Mouse (Mus musculus): ENCODE results near the gene Ppp1cc. TPM values are rescaled to one million over a fixed set of nuclear protein-coding genes. Genes with fewer than 3 reads are reported as not detected.
"Not testable (repeated sequence)": the region's sequence is repeated elsewhere in the genome, so short reads cannot be mapped to it uniquely, and the experiment has no call there.

The Ppp1cc gene
- total RNA-seq, 2 experiments from 2014 or later = 208 to 211 TPM

DNA sequence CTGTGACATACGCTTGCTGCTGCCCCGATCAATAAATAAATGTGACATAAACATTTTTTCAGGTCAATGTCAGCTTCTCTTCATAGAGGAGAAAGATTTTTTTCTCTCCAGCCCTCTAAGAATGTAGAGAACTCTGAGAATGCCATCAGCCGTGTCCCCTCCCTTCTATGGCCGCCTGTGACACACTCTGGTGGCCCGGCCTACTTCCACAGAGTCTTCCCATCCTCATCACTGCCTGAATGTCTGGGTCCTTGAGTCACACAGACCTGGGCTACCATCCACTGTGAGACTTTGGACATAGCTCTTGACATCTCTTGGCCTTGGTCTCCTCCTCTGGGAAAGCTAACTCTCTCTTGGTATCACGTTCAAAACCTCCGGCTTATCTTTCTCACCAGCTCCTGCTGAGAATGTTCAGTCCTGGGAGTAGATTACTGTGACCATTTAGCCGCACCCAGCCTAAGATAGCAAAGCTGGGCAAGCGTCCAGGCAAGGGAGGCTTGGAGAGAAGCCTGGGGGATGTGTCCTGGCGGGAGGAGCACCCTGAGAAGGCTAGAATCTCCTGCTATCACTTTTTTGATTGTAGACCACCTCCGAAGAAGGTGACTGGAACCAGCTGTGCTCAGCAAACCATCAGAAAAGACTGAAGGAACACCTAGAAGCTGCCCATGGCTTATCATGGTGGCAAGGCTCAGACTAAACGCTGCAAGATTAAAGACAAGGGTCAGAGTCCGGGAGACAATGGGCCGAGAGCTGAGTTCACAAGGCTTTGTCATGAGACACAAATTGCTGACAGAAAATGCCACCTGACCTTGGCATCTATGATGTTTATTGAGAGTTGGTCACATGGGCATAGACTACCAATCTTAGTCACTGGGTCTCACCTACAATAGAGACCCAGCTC, 21.3 kb upstream of the Ppp1cc start:
- no peak for DNase-seq (ENCODE audit: extremely low spot score in 1 of 2, low spot score in 1 of 2)

DNA sequence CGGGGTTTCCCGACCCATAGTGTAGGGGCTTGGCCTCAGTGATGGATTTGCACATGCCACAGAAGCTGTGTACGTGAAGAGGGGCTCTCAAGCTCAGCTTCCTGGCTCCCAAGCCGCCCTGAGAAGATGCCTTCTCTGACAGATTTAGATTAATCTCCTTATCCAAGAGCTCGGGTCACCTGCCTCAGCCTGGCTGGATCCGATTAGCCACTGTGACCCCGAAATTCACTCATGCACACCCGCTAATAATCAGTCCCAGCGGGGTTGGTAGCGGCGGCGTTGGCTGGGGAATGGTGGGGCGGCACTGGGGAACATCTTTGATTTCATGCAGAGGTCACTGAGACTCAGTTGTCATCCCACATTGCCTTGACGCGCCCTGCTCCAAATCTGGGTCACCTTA, 19.2 kb upstream of the Ppp1cc start:
- no peak for DNase-seq (ENCODE audit: extremely low spot score in 1 of 2, low spot score in 1 of 2)

DNA sequence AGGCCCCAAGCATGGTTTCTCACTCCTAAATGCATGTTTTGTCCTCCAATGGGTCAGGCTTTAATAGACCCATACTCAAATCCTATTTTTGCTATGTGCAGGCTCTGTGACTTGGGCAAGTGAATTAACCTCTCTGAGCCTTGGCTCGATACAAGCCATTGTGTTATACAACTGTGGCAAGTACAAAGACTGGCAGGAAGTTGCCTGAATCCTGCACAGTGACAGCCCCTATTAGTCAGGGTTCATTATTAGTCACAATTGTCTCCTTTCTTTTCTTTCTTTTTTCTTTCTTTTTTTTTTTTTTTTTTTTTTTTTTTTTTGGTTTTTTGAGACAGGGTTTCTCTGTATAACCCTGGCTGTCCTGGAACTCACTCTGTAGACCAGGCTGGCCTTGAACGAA, 18.3 kb upstream of the Ppp1cc start:
- not testable (repeated sequence) for DNase-seq (ENCODE audit: extremely low spot score in 1 of 2, low spot score in 1 of 2)

DNA sequence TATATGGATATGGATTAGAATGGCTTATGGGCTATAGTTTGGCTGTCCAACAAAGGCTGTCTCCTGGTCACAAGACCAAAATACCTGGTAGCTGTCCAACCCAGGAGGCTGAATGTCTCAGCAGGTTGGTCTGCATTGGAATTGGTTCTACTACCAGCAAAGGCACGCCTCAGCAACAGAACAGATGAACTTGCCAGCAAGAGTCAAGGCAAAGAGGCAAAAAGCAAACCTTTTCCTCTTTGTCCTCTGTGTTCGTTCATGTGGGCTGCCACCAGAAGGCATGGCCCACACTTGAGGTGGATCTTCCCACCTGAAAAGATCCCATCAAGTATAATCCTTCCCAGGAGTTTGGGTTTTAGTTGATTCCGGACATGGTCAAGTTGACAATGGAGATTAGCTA, 17.4 kb upstream of the Ppp1cc start, which contains the start of gene Ccdc63:
Gene Ccdc63 (minus strand): TSS at position 101 of the 400 bp plus-strand sequence.
- DNase-seq (ENCODE audit: extremely low spot score in 1 of 2, low spot score in 1 of 2) = no peak

DNA sequence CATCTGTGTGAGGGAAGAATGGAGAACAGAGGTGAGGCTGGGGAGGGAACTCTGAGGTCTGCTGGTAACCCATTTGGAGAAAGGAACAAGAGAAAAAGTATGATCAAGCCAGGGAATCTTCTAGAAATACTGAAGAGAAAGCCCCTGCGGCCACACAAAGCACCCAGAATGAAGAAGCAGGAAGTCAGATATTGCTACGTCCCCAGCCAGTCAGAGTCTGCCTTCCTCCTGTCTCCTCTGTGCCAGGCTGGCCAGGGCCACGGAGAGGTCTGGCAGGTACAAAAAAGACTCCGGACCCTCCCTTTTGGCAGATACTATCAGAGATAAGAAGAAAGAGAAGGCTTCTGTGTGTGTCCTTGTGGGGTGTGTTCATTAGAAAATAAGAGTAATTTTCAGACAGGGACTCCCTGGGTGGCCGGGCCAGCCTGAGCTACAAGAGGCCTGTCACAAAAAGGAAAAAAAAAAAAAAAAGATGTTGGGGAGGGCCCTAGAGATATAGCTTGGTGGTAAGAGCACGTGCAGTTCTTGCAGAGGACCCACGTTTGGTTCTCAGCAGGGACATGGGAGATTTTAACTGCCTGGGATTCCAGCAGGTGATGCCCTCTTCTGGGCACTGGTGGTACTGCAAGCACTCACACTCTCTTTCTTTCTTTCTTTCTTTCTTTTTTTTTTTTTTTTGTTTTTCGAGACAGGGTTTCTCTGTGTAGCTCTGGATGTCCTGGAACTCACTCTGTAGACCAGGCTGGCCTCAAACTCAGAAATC, 15.7 kb upstream of the Ppp1cc start:
- DNase-seq (ENCODE audit: extremely low spot score in 1 of 2, low spot score in 1 of 2) = peak in 1 of 2 experiments; percentile 43

DNA sequence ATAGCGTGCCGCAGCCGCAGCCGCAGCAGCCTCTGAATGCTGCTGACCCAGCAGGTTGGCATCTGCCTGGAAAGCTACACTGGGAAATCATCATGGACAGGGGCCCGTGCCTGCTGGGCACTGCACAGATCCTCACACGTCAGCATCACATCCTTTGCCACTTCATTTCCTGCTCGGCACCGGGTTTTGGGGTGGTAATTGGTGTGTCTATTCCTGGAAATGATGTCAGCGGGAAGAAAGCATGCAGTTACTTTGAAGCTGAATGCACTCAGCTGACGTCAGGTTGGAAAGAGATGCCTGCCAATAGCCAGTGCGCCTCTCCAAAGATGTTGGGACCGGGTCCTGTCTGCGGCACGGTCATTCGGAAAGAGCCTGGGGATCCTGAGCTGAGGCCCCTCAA, 14.5 kb upstream of the Ppp1cc start:
- no peak for DNase-seq (ENCODE audit: extremely low spot score in 1 of 2, low spot score in 1 of 2)

DNA sequence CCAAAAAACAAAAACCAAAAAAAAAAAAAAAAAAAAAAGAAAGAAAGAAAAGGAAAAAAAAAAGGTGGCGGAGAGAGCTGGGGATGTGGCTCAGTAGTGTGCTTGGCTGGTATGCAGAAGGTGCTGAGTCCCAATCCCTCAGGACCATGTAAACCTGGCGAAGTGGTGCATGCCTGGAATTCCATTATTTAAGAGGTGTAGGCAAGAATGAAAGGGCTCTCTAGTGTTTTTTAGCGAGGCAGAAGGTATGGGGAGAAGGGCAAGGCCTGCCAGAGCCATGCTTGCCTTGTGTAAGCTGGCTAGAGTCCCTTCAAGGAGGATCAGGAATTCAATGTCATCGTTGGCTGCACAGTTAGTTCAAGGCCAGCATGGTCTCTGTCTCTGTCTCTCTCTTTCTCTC, 13.3 kb upstream of the Ppp1cc start:
- DNase-seq (ENCODE audit: extremely low spot score in 1 of 2, low spot score in 1 of 2) = no peak

DNA sequence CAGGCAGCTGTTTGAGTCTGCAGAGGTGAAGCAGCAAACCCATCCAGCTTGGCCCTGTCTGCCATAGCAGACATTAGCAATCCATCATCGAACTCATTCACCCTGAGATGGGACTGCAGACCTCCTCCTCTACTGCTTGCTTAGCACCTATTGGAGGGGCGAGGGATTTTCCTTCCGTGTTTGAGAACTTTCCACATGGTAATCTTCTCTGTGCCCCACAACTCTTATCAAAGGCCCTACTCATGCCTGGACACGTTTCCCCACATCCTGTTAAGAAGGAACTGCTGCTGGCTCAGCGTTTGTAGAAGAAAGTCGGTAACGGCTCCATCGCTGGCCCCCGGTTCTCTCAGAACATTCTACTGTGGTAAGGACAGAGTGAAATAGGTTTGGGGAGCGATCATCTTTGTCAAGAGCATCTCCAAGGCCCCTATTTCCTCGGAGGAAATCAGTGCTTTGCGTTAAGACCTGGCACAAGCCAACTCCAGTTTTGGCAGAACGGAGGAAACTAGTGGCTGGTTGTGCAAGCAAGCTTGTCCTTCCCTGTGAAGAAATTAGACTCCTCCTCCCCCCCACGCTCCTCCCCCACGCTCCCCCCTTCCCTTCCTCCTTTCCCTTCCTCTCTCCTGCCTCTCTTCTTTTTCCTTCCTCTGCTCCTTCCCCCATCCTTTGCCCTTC, 12.6 kb upstream of the Ppp1cc start:
- no peak for DNase-seq (ENCODE audit: extremely low spot score in 1 of 2, low spot score in 1 of 2)

DNA sequence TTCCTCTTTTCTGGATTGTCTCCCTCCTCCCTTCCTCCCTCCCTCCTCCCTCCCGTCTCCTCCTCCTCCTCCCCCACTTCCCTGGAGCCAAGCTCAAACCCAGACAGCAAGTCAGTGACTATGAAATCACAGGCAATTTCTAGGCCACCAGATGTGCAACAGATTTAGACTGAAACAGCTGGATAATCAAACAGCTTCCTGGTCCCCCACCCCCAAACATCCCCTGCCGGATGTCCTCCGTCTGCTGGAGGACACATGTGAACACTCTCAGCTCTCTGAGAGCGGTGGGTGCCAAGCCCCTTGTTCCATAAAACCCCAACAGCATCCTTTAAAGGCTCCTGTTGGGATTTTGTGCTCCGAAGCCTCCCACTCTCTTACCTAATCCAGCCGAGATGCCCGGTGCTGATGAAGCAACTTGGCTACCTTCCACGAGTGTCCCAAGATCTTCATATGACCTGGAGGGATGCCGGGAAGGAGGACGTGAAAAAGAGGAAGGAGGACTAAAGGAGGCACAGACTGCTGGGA, 12.0 kb upstream of the Ppp1cc start:
- no peak for DNase-seq (ENCODE audit: extremely low spot score in 1 of 2, low spot score in 1 of 2)

DNA sequence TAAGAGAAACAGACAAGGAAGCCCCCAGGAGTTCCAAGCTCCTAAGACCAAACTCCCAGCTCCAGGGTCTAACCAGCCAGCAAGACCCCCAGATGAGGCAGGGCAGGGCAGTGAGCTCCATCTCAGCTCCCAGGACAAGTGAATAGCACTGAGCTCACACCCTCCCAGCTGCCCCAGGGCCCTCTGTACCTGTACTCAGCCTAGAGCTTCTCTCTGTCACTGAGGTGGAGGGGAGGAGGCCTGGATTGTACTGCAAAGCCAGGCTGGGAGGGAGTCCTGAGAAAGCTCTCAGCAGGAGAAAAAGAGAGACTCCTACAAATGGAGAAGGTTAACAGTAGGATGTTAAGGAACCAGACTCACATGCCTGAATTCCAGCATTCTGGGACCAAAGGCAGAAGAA, 11.5 kb upstream of the Ppp1cc start:
- no peak for DNase-seq (ENCODE audit: extremely low spot score in 1 of 2, low spot score in 1 of 2)

DNA sequence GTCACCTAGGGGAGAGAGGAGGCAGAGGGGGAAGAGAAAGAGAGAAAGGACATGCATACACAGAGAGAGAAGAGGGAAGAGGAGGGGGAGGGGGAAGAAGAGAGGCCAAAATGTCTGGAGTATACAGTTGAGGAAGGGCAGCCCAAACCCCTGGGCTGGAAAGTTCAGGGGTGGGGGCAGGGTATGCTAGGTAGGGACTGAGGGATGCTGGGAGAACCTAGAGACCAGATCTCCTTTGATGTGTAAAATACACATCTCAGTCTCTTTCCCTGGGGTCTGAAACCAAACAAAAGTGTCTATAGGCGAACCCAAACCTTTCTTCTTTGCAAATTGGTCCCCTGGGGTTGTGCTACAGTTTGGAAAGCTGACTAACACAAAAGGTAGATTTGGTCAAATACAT, 10.0 kb upstream of the Ppp1cc start:
- DNase-seq (ENCODE audit: extremely low spot score in 1 of 2, low spot score in 1 of 2) = no peak

DNA sequence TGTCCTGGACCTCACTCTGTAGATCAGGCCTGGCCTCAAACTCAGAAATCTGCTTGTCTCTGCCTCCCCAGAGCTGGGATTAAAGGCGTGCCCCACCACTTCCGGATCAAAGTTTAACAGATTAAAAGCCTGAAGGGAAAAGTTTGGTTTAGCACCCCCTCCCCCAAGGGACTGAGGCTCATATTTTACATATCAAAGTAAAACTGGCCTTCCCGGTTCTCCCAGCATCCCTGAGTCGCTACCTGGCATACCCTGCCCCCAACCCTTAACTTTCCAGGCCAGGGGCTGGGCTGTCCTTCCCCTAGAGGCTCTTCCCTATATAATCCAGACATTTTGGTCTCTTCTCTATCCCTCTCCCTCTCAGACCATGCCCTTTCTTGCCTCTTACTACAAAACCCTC, 8.8 kb upstream of the Ppp1cc start:
- DNase-seq (ENCODE audit: extremely low spot score in 1 of 2, low spot score in 1 of 2) = no peak

DNA sequence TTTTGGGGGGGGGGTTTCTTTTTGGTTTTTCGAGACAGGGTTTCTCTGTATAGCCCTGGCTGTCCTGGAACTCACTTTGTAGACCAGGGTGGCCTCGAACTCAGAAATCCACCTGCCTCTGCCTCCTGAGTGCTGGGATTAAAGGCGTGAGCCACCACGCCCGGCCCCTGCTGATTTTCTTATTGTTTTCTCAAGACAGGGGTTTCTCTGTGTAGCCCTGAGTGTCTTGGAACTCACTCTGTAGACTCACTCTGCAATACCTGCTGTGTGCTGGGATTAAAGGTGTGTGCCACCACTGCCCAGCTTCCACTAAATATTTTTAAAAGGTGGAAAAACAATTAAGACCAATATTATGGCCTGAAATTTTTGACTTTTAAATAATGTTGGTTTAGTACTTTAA, 5.6 kb upstream of the Ppp1cc start:
- DNase-seq (ENCODE audit: extremely low spot score in 1 of 2, low spot score in 1 of 2) = not testable (repeated sequence)

DNA sequence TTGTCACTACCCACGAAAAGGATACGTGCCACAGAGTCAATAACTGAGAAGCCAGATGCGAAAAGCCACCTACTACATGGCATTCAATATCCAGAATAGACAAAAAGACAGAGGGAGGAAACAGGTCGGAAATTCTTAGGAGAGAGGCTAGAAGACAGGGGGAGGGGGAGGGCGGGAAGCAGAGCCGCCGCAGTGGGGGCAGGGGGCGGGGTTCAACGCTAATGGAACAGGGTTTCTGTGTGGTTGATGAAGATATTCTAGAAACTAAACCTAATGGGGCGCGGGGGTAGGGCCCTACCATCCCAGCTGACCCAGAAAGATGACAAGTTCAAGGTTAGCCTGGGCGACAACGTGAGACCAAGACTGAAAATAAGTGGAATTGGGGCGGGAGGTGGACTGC, 4.1 kb upstream of the Ppp1cc start:
- DNase-seq (ENCODE audit: extremely low spot score in 1 of 2, low spot score in 1 of 2) = no peak

DNA sequence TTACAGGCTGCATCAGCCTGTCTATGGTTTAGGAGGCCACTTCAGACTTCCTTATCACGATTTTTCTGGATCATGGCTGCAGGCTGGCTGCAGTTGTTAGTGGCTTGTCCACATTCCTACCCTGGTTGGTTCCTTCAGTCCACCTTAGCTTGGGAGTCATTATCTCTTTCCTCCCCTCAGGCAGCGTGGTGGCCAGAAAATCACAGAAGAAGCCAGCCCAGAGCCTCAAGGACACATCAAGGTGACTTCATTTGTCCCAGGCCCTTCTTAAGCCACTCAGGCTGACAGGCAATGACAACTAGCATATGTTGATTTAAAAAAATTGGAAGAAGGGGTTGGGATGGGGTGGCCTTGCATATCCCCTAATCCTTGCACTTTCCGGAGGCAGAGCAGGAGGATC, 3.3 kb upstream of the Ppp1cc start:
- no peak for DNase-seq (ENCODE audit: extremely low spot score in 1 of 2, low spot score in 1 of 2)

DNA sequence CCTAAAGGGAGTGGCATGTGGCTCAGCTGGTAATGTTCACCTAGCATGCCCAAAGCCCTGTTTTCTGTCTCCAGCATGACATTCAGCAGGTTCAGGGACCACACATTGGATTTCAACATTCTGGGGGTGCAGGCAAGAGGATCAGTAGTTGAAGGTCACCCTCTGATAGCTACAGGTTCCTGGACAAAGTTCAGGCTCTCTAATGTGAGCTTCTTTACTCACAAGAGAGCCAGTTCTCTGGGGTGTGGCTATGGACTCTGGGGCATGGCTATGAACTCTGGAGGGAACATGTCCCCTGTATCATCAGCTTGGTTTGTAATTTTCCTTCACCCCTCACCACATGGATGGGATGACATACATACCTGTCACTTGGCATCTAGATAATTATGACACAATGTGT, 2.5 kb upstream of the Ppp1cc start:
- no peak for DNase-seq (ENCODE audit: extremely low spot score in 1 of 2, low spot score in 1 of 2)

DNA sequence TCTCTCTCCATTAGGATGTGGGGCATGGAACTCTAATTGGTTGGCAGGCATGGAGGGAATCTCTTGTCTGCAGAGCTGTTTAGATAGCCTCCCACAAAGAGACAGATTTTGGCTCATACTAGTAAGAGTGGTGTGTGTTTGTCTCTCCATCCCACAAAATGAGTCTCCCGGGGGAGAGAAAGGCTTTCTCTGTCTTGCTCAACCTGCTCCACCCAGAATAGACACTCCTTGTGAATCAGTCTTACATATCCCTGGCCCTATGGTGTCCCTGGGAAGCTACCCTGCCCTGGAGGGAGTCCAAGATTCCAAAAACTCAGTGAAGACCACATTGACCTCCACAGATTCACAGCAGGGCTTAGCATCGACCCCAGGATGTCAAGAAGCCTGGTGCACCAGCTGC, 1.6 kb upstream of the Ppp1cc start:
- DNase-seq (ENCODE audit: extremely low spot score in 1 of 2, low spot score in 1 of 2) = no peak

DNA sequence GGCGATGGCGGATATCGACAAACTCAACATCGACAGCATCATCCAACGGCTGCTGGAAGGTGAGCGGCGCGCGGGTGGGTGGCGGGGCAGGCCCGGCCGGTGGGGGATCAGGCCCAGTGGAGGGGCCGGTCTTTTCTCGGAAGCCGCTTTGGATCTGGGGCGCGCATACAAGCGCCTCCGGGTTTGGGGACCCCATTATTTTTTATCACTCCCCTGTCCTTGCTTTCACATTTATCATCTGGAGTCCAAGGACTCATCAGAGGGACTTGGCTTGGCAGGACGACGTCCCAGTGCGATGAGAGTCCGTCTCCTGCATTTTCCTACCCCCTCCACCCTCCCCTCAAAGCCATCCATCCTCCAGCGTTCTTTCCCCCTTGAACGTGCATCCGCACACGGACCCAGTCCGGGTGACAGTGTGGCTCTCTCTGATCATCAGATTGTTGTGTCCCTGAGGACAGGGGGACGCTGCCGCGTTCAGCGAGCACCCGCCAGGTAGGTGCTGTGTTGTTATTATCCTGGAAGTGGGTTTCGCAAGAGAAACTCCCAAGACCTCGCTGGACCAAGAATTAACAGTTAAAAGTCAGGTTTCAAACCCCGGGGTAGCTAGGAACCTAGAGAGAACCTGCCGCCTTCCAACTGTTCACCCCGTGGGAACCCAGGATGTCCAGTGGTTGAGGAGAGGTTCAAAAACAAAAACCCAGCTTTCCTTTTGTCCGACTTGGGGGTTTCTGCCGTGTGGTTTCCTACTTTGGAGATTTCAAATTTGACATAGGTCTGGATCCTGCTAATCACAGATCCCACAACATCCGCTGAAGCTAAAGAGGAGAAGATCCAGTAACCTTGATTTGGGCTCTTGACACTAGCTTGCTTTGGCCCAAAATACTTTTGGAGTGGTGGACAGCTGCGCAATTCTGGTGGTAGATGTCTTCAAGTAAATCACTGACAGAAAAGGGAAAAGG, 758 bp downstream of the Ppp1cc start:
- DNase-seq (ENCODE audit: extremely low spot score in 1 of 2, low spot score in 1 of 2) = no peak

DNA sequence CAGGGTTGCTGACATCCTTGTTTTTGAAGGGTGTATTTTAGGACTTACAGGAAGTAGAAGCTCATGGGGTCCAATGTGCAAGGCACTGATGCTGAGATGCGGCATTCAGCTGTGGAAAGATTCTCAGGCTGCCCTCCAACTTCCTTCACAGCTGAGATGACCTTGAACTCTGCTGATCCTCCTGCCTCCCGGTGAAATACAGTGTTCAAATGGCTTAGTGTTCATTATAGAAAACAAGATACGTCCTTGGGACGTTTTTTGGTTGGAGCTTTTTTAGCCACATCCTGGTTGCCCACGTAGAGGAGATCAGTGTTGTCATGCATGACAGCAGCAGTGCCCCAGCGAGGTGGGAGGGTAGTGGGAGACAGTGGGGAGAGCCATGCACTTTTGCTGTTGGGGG, 5.1 kb downstream of the Ppp1cc start:
- DNase-seq (ENCODE audit: extremely low spot score in 1 of 2, low spot score in 1 of 2) = no peak

DNA sequence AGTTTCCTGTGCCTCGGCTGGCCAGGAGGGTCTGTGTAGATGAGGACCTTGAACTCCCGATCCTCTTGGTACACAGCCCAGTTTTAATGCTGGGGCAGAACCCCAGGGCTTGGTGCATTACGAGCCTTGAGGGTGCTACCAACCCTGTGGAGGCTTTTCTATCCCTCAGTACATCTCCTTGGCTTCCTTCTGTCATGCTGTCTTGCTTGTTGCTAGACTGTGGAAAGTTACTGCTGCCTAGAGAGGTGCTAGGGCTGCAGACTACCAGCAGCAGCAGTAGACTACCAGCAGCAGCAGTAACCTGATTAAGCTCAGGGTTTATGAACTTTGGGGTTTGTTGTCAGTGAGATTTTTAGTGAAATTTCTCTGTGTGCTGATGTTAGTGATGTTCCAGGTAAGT, 5.9 kb downstream of the Ppp1cc start:
- DNase-seq (ENCODE audit: extremely low spot score in 1 of 2, low spot score in 1 of 2) = no peak

Data from layer of hippocampus, postnatal 25 days (tissue).